Mouse (Mus musculus): ENCODE measurements around the gene Acot5. TPM values are rescaled to one million over a fixed set of nuclear protein-coding genes. Genes with fewer than 3 reads are reported as not detected.
"Not testable (repeated sequence)": the region's sequence is repeated elsewhere in the genome, so short reads cannot be mapped to it uniquely, and the experiment has no call there.

The Acot5 gene
- polyA plus RNA-seq (2014; fragmentation: Nextera tagmentation; extraction: Ambion mirVana): 0.21 and 0.25 TPM in 2 replicates

DNA sequence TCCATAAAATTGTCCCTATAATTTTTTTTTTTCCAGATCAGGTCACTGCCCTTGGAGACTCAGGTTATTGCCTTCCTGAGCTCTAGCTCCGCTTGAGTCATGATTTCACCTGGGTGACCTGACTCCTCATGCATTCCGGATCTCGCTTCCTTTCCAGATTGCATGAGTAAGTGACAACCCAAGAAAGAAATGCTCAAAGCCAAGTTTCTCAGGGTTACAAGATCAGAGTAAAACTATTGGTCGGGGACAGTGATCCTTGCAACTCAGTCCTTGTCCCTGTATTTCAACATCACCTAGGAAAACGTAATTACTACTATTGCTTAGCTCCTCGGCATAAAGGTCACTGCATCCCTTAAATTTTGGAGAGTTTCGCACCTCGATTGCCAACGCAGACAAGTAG lies at the start of gene Acot5:
Gene Acot5 (plus strand): TSS at position 340 of the 400 bp plus-strand sequence.
- no peak within 1 kb of the TSS for H3K27ac ChIP-seq (ENCODE audit: low read depth, low read length)
- H3K4me3 ChIP-seq (ENCODE audit: low read depth, low read length): peak within 1 kb of the TSS; percentile 35
- no peaks in the 10 kb centered on the region for H3K36me3 ChIP-seq (ENCODE audit: control insufficient read depth, insufficient read depth, low read length)
- H3K4me2 ChIP-seq (ENCODE audit: low read depth, low read length): peak within 1 kb of the TSS; percentile 53
- no peaks in the 10 kb centered on the region for H3K9me3 ChIP-seq (ENCODE audit: control insufficient read depth, low read length)
- WGBS: 53% methylated on average over 9 of the region's 9 CpGs
- H3K9ac ChIP-seq (replicated peaks; ENCODE audit: low read depth, low read length): 0 out of 2 replicates have a peak within 1 kb of the TSS, but pooled peaks have one; percentile 34
- no peaks in the 10 kb centered on the region for H3K4me1 ChIP-seq (ENCODE audit: control insufficient read depth, insufficient read depth, low read length)
- H3K27me3 ChIP-seq (ENCODE audit: control insufficient read depth, insufficient read depth, low read length): no peaks in the 10 kb centered on the region
- ATAC-seq (ENCODE audit: low read depth): no peak

- H3K4me3 ChIP-seq (ENCODE audit: low read depth, low read length); H3K9me3 ChIP-seq (ENCODE audit: control insufficient read depth, low read length); H3K27me3 ChIP-seq (ENCODE audit: control insufficient read depth, insufficient read depth, low read length); ATAC-seq (ENCODE audit: low read depth); H3K4me1 ChIP-seq (ENCODE audit: control insufficient read depth, insufficient read depth, low read length); H3K27ac ChIP-seq (ENCODE audit: low read depth, low read length); H3K4me2 ChIP-seq (ENCODE audit: low read depth, low read length); H3K9ac ChIP-seq (replicated peaks; ENCODE audit: low read depth, low read length); H3K36me3 ChIP-seq (ENCODE audit: control insufficient read depth, insufficient read depth, low read length): not testable (repeated sequence)
- 52% methylated on average over 7 of the region's 7 CpGs for WGBS
Measured at GRCm38 (mm10) chr12:84020528-84020927, 48.6 kb upstream of the Acot5 start.

DNA sequence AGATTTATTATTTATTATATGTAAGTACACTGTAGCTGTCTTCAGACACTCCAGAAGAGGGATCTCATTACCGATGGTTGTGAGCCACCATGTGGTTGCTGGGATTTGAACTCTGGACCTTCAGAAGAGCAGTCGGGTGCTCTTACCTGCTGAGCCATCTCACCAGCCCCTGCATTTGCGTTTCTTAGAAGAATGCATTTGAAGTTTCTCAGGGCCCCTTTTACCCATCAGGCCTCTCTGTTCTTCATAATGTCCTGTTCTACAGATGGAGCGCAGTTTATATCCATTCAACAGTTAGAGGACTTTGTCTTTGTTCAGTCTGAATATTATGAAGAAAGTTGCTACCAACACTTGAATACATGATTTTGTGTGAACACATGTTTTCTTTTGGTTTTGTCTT lies 46.9 kb upstream of the Acot5 start:
- H3K36me3 ChIP-seq (ENCODE audit: control insufficient read depth, insufficient read depth, low read length); H3K4me2 ChIP-seq (ENCODE audit: low read depth, low read length); H3K4me3 ChIP-seq (ENCODE audit: low read depth, low read length); H3K9me3 ChIP-seq (ENCODE audit: control insufficient read depth, low read length); H3K9ac ChIP-seq (replicated peaks; ENCODE audit: low read depth, low read length); H3K27me3 ChIP-seq (ENCODE audit: control insufficient read depth, insufficient read depth, low read length); H3K27ac ChIP-seq (ENCODE audit: low read depth, low read length); ATAC-seq (ENCODE audit: low read depth); H3K4me1 ChIP-seq (ENCODE audit: control insufficient read depth, insufficient read depth, low read length): not testable (repeated sequence)
- whole genome bisulfite sequencing: 97% methylated on average over 4 of the region's 4 CpGs

- H3K27me3 ChIP-seq (ENCODE audit: control insufficient read depth, insufficient read depth, low read length): no peaks in the 10 kb centered on the region
- no peak overlapping the region for H3K4me2 ChIP-seq (ENCODE audit: low read depth, low read length)
- H3K27ac ChIP-seq (ENCODE audit: low read depth, low read length): no peak overlapping the region
- no peak overlapping the region for H3K9ac ChIP-seq (replicated peaks; ENCODE audit: low read depth, low read length)
- no peaks in the 10 kb centered on the region for H3K9me3 ChIP-seq (ENCODE audit: control insufficient read depth, low read length)
- no peaks in the 10 kb centered on the region for H3K36me3 ChIP-seq (ENCODE audit: control insufficient read depth, insufficient read depth, low read length)
- WGBS: 91% methylated on average over 9 of the region's 9 CpGs
- no peaks in the 10 kb centered on the region for H3K4me1 ChIP-seq (ENCODE audit: control insufficient read depth, insufficient read depth, low read length)
- no peak overlapping the region for H3K4me3 ChIP-seq (ENCODE audit: low read depth, low read length)
- no peak for ATAC-seq (ENCODE audit: low read depth)
Measured at GRCm38 (mm10) chr12:84023052-84023745, 45.9 kb upstream of the Acot5 start.

DNA sequence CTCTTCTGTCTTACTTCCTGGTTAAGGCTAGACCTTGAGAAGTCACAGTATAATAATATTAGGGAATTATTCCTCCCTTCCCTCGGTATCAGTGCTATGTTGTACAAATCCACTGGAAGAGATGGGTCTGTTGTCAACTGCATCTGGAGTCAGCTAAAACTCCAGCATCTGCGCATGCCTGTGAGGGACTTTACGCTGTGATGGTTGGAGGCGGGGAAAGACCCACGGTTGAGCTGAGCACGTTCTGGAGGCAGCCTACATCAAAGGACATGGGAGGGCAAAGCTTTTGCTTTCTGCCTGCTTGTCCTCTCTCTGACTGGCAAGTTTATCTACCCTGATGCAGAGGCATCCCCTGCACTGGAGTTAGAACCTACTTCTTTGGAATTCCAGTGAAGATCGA lies 43.2 kb upstream of the Acot5 start:
- 90% methylated on average over 7 of the region's 7 CpGs for WGBS
- H3K4me3 ChIP-seq (ENCODE audit: low read depth, low read length): no peak overlapping the region
- no peaks in the 10 kb centered on the region for H3K36me3 ChIP-seq (ENCODE audit: control insufficient read depth, insufficient read depth, low read length)
- no peaks in the 10 kb centered on the region for H3K9me3 ChIP-seq (ENCODE audit: control insufficient read depth, low read length)
- H3K27ac ChIP-seq (ENCODE audit: low read depth, low read length): no peak overlapping the region
- no peak for ATAC-seq (ENCODE audit: low read depth)
- H3K4me2 ChIP-seq (ENCODE audit: low read depth, low read length): no peak overlapping the region
- no peaks in the 10 kb centered on the region for H3K27me3 ChIP-seq (ENCODE audit: control insufficient read depth, insufficient read depth, low read length)
- H3K9ac ChIP-seq (replicated peaks; ENCODE audit: low read depth, low read length): no peak overlapping the region
- no peaks in the 10 kb centered on the region for H3K4me1 ChIP-seq (ENCODE audit: control insufficient read depth, insufficient read depth, low read length)

GRCm38 (mm10) chr12:84028328-84028727 lies 40.8 kb upstream of the Acot5 start:
- H3K9me3 ChIP-seq (ENCODE audit: control insufficient read depth, low read length); H3K27me3 ChIP-seq (ENCODE audit: control insufficient read depth, insufficient read depth, low read length); H3K4me3 ChIP-seq (ENCODE audit: low read depth, low read length); H3K36me3 ChIP-seq (ENCODE audit: control insufficient read depth, insufficient read depth, low read length); H3K9ac ChIP-seq (replicated peaks; ENCODE audit: low read depth, low read length); H3K27ac ChIP-seq (ENCODE audit: low read depth, low read length); ATAC-seq (ENCODE audit: low read depth); H3K4me2 ChIP-seq (ENCODE audit: low read depth, low read length); H3K4me1 ChIP-seq (ENCODE audit: control insufficient read depth, insufficient read depth, low read length): not testable (repeated sequence)
- WGBS: 38% methylated on average over 3 of the region's 3 CpGs

DNA sequence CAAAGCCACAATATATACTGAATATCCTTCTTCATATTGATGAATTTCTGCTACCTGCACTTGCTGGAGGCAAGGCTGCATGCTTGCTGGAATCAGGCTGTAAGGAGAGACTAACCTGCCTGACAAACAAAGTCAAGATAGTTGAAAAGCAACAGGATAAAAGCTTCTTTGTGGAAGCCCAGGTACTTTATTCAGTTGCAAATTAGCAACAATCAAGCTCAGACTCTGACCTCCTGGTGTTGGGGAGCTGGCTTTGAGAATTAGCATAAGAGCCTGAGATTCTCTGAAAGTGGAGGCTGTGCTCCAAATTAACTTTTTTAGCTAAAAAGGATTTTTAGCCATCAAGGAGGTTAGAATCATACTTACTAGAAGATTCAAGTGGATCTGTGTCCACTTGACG lies 40.1 kb upstream of the Acot5 start:
- H3K4me2 ChIP-seq (ENCODE audit: low read depth, low read length); H3K36me3 ChIP-seq (ENCODE audit: control insufficient read depth, insufficient read depth, low read length); H3K27ac ChIP-seq (ENCODE audit: low read depth, low read length); H3K9me3 ChIP-seq (ENCODE audit: control insufficient read depth, low read length); H3K9ac ChIP-seq (replicated peaks; ENCODE audit: low read depth, low read length); H3K4me3 ChIP-seq (ENCODE audit: low read depth, low read length); ATAC-seq (ENCODE audit: low read depth); H3K27me3 ChIP-seq (ENCODE audit: control insufficient read depth, insufficient read depth, low read length); H3K4me1 ChIP-seq (ENCODE audit: control insufficient read depth, insufficient read depth, low read length): not testable (repeated sequence)
- 95% methylated on average over 1 of the region's 1 CpGs for WGBS

GRCm38 (mm10) chr12:84030659-84031332 lies 38.3 kb upstream of the Acot5 start:
- Histone ChIP-seq H3K27me3 (ENCODE audit: control insufficient read depth, insufficient read depth, low read length) (no peaks in the 10 kb centered on the region), H3K4me3 (ENCODE audit: low read depth, low read length) (no peak overlapping the region), H3K36me3 (ENCODE audit: control insufficient read depth, insufficient read depth, low read length) (no peaks in the 10 kb centered on the region), H3K4me1 (ENCODE audit: control insufficient read depth, insufficient read depth, low read length) (no peaks in the 10 kb centered on the region), H3K9me3 (ENCODE audit: control insufficient read depth, low read length) (no peaks in the 10 kb centered on the region), H3K9ac (replicated peaks; ENCODE audit: low read depth, low read length) (no peak overlapping the region), H3K27ac (ENCODE audit: low read depth, low read length) (no peak overlapping the region), H3K4me2 (ENCODE audit: low read depth, low read length) (no peak overlapping the region)
- peak; percentile 68; the same call in 1 of the 2 replicates for ATAC-seq (ENCODE audit: low read depth)
- 77% methylated on average over 4 of the region's 4 CpGs for WGBS

- H3K4me3 ChIP-seq (ENCODE audit: low read depth, low read length): no peak overlapping the region
- no peaks in the 10 kb centered on the region for H3K36me3 ChIP-seq (ENCODE audit: control insufficient read depth, insufficient read depth, low read length)
- H3K4me2 ChIP-seq (ENCODE audit: low read depth, low read length): no peak overlapping the region
- H3K9me3 ChIP-seq (ENCODE audit: control insufficient read depth, low read length): no peaks in the 10 kb centered on the region
- H3K27me3 ChIP-seq (ENCODE audit: control insufficient read depth, insufficient read depth, low read length): no peaks in the 10 kb centered on the region
- no peak for ATAC-seq (ENCODE audit: low read depth)
- H3K4me1 ChIP-seq (ENCODE audit: control insufficient read depth, insufficient read depth, low read length): no peaks in the 10 kb centered on the region
- no peak overlapping the region for H3K9ac ChIP-seq (replicated peaks; ENCODE audit: low read depth, low read length)
- 86% methylated on average over 4 of the region's 4 CpGs for whole genome bisulfite sequencing
- no peak overlapping the region for H3K27ac ChIP-seq (ENCODE audit: low read depth, low read length)
Measured at GRCm38 (mm10) chr12:84032854-84033253, 36.3 kb upstream of the Acot5 start.
